8 mouse cellular contexts compared by ENCODE assay signal in the genomic region with DNA sequence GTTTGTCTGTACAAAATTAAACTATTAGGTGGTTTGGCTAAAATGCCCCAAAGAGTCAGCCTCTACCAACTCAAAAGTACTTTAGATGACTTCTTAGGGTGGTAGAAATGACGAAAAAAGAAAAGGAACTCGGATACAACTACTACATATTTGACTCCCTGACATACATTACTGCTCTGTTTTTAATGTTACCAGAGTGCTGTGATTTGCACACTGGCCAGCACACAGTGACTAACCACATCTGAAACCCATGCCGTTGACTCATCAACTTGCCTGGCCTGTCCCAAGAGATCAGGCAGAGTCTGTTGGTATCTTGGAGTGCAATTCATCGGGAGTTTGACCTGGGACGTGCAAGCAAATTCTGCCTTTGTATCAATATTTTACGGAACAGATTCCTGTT. TPM values are rescaled to one million over a fixed set of nuclear protein-coding genes. Genes with fewer than 3 reads are reported as not detected.
DNase-seq lines count a peak whose midpoint lies in the region; ATAC-seq lines count a peak whose summit lies in the region.

No protein-coding gene starts in this region.

- H3K36me3 ChIP-seq in lung, embryonic 15.5 days = 0 out of 2 replicates have a peak, but pooled peaks cover 3% of the 10 kb centered on the region
- no peaks in the 10 kb centered on the region; the same call in 1 of the 2 replicates for H3K36me3 ChIP-seq in splenic B cell, adult 2 months (ENCODE audit: control insufficient read depth, insufficient read depth, low read length, poor library complexity, severe bottlenecking)

- peak overlapping the region; percentile 65 for H3K4me2 ChIP-seq in lung, embryonic 15.5 days

- no peaks in the 10 kb centered on the region for H3K9me3 ChIP-seq in lung, embryonic 15.5 days

- peak; percentile 36 for DNase-seq in retina, postnatal 1 day
- DNase-seq in retina, embryonic 14.5 days (ENCODE audit: low spot score) = no peak
- peak; percentile 61 for DNase-seq in cerebellum, adult 9-11 months
- peak; percentile 94 for DNase-seq in heart, adult 11 months
- DNase-seq in kidney, adult 18-20 months = peak; percentile 14
- peak; percentile 38 for DNase-seq in splenic B cell, adult 2 months (ENCODE audit: low read depth, low spot score)
- no peak for DNase-seq in left cerebral cortex, adult 11 months (ENCODE audit: low spot score)

- H3K27ac ChIP-seq in lung, embryonic 15.5 days = peak overlapping the region; percentile 100

- 28% methylated on average over 6 of the region's 6 CpGs for WGBS in lung, embryonic 15.5 days

- no peaks in the 10 kb centered on the region for H3K27me3 ChIP-seq in lung, embryonic 15.5 days
- no peaks in the 10 kb centered on the region for H3K27me3 ChIP-seq in splenic B cell, adult 2 months (ENCODE audit: control insufficient read depth, insufficient read depth, low read length, poor library complexity, severe bottlenecking)

- H3K9ac ChIP-seq in lung, embryonic 15.5 days = peak overlapping the region; percentile 58

- H3K4me3 ChIP-seq in lung, embryonic 15.5 days = peak overlapping the region; percentile 93

- no peak for ATAC-seq in lung, embryonic 15.5 days (ENCODE audit: borderline replicate concordance, extremely low read depth, low FRiP score, low TSS enrichment)

- peaks cover 17% of the 10 kb centered on the region for H3K4me1 ChIP-seq in lung, embryonic 15.5 days

RNA-seq across cellular contexts. Expression of a gene that starts 0.4 kb away (rescaled TPM):
- 42.9 and 46.3 TPM in 2 replicates for polyA plus RNA-seq in lung, embryonic 15.5 days (2015; fragmentation: Nextera tagmentation; extraction: Ambion mirVana)

Comparison
In these comparisons a context has a peak if more than half of its experiments do, and no peak if none do; other contexts are left out.
1. DNase-seq: peak in retina, postnatal 1 day (single experiment), cerebellum, adult 9-11 months (single experiment), heart, adult 11 months (single experiment), kidney, adult 18-20 months (single experiment) and splenic B cell, adult 2 months (single experiment); none in retina, embryonic 14.5 days (single experiment) and left cerebral cortex, adult 11 months (single experiment).